Mouse (Mus musculus) cerebellum, adult 11-12 months (tissue): ENCODE measurements around the gene Asah2.
"Not testable (repeated sequence)": the region's sequence is repeated elsewhere in the genome, so short reads cannot be mapped to it uniquely, and the experiment has no call there.

Source experiments
- DNase-seq: peaks from one replicate; pipeline ENCODE4 v3.0.0; 2022

Asah2 gene

DNA sequence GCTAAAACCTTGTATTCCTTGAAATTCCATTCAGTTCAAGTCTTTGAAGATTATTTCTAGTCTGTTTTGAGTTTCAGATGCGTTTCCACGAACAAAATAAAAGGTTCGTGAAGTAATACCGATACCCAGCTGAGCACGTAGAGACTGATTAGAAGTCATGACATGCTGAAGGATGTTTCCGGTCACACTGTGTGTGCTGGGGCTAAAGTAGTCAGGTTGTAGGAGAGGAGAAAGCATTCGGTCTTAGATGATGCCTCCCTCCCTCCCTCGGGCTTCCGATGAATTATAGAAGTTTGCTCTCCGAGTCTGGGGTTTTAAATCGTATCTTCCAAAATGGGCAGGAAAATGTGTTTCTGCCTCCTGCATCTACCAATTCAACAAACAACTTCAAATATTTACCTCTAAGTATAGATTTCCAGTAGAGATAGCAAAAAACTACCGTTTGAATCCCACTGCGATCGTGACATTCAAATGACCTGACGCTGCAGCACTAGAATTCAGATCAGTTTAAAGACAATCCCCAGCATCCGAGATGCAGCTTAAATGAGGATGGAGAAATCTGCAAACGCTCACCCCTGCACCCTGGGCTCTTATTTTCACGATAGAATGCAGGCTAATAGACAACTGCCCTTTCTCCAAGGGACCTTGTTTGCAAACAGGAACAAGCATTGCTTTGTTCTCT is 5.6 kb downstream of the Asah2 start:
- no peak for DNase-seq

DNA sequence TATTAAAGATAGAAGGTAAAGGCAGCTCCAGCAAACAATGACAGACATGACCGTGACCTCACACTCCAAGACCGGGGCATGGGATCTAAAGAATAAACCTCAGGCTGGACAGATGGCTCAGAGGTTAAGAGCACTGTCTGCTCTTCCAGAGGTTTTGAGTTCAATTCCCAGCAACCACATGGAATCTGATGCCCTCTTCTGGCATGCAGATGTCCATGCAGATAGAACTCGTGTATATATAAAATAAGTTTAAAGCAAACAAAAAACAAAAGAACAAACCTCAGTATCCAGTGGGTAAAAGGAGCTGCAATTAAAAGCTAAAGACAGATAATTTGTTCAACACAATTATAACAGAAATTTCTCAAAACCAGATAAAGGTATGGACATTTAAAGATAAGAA is 9.4 kb downstream of the Asah2 start:
- DNase-seq, result no peak

DNA sequence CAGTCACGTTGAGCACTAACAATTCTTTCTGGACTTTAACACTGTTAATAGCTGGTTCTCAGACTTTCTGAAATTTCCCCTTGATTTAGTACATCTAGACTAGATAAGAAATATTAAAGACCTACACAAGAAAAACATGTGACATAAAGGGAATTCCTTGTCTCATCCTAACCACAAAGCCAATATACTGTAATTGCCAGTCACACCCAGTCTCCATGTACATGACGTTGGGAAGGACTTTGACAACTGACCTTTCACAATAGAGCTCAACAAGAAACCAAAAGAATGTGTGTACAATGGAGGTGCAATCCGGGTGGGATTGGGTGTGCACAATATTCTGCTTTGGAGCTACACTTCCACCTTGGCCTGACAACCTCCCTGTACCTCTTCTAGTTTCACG is 15.7 kb downstream of the Asah2 start:
- DNase-seq, result no peak

DNA sequence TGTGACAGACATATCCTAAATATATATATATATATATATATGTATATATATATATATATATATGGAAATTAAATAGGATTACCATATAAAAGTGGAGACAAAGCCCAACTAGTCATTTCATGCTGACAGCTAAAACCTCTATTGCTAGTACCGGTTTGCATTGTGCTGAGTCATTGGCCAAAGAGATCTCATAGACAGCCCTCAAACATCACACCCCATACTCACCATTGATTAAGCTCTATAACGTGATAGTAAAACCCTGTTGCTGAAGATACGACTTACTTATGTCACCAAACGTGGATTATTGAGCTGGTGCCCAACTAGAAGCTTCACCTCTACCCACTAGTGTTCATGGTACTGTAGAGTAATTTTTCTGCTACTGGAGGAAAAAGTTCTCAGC is 17.2 kb downstream of the Asah2 start:
- DNase-seq, result no peak

DNA sequence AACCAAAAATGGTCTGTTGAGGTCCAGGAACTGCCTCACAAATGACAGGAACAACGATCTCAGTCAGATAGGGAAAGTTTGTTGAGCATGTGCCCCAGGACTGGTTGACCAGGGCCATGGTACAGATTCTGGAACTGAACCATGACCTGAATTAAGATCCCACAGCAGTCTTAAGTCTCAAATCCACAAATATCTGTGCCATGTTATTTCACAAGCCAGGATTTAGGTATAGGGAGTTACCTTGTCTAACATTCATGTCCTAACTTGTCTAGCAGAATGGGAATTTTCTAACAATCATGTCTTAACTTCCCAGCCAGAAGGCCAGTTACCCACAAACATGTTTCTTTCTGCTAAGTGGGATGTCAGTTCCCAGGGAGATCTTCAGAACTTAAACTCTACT is 19.4 kb downstream of the Asah2 start:
- DNase-seq, result no peak

DNA sequence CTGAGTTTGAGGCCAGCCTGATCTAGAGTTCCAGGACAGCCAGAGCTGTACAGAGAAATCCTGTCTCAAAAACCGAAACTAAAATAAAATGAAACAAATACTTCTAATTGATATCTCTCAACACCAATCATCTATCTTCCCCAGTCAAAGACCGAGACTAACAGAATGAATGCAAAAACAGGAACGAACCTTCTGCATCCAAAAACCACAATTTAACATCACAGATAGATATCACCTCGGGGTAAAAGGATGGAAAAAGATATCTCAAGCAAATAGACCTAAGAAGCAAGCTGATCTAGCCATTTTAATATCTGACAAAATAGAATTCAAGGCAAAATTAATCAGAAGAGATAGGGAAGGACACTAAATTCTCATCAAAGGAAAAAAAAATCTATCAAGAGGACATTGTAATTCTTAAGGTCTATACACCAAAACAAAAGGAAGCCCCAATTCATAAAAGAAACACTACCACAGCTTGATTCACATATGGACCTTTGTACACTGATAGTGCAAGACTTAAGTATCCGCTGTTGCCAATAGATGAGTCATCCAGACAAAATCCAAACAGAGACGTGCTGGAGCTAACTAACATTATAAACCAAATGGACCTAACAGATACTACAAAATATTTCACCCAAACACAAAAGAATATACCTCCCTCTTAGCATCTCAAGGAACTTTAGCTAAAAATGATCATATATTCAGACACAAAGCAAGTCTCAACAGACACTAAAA is 20.1 kb downstream of the Asah2 start:
- no peak for DNase-seq

DNA sequence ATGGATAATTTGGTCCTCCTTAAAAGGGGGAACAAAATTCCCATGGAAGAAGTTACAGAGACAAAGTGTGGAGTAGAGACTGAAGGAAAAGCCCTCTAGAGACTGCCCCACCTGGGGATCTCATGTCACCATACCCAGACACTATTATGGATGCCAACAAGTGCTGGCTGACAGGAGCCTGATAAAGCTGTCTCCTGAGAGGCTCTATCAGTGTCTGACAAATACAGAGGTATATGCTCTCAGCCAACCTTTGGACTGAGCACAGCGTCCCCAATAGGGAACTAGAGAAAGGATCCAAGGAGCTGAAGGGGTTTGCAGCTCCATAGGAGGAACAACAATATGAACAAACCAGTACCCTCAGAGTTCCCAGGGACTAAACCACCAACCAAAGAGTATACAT is 23.2 kb downstream of the Asah2 start:
- DNase-seq, result not testable (repeated sequence)

DNA sequence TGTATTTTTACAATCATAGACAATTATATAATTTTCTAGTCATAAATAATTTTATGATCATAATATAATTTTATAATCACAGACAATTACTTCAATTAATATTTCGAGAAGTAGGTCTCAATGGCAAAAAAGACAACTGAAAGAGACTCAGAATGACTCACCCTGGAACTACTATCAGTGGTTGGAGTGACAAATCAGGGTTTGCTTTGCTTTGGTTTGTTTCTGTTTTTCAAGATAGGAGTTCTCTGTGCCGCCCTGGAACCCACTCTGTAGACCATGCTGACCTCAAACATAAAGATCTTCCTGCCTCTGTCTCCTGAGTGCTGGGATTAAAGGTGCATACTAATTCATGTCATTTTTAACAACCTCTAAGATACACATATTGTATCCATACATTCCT is 37.7 kb downstream of the Asah2 start:
- no peak for DNase-seq

DNA sequence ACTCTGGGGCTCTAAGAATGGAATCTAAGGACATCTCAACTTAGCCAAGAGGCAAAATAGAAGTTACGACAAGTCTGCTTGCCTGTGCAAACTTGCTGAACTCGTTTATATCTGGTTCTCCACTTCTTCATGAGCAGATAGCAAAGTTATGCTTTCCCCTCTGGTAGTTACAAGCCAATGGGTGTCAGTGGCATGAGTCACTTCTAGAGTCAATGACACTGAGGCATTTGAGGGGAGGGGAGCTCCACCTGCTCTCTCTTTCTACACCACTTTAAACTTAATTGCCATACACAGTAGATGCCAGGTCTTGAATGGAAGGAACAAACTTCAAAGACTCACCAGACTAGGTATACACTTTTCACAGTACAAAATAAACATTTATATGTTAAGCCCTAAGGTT is 38.4 kb downstream of the Asah2 start:
- no peak for DNase-seq

DNA sequence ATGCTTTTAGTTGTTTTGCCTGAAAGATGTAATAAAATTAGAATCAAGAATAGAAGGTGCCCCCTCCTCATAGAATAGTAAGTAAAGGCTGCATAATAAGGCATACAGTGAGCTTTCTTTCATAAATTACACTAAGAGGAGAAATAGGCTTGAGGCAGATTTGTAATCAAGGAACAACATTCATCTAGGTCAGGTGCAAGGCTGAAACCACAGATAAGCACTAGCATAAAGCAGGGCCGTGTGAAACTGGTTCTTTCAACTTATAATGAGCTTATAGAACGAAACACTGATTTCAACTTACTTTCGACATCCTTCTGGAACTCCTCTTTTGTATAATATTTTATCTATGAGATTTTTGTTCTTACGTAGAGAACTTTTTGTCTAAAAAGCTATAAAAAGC is 40.3 kb downstream of the Asah2 start:
- no peak for DNase-seq

DNA sequence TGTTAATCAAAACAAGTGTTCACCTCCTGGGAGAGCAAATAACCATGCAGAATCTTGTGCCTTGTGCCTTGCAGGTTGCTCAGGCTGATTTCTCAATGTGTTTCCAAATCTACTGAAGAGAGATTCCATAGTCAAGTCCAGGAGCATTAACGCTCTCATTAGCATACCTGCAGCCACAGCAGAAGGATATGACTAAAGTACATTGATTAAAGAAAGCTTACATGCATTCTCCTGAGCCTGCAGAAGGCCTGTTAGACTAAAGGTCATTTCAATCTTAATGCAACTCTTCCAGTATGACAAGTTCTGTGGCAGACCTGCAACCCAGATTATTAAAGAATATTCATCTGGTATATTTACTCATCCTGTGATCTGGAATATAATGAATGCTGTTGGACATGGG is 46.7 kb downstream of the Asah2 start:
- no peak for DNase-seq

DNA sequence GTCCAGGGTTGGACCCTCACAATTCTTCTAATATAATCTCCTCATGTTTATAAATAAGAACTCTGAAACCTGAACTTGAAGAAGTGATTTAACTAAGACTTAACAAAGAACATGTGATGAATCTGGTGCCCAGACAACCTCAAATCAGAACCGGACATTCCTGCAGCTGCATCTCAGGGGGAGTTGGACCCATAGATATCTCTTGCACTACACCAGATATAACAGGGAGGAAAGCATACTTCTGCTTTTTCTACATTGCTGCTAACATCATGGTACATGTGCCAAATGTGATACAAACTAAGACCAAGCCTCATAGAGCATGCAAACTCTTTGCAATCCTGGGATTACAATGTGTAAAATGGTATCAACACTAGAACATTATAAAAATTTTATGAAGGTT is 51.8 kb downstream of the Asah2 start:
- DNase-seq, result no peak

DNA sequence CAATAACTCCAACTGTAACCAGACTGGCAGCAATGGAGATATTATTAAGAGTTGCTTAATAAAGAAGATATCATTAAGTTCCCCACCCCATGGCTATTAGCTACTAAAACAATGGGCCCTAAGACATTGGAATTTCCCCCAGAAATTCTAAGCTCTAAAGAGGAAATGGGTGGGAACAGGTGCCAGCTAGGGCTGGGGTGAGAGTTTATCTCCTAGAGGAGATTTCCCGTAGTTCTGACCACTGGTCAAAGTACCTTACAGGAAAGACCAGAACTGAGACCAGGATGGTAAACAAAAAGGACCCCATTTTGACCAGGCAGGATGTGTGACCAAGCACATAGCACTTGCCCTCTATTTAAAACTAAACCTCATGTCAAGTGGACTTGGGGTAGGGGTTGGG is 52.3 kb downstream of the Asah2 start:
- no peak for DNase-seq

DNA sequence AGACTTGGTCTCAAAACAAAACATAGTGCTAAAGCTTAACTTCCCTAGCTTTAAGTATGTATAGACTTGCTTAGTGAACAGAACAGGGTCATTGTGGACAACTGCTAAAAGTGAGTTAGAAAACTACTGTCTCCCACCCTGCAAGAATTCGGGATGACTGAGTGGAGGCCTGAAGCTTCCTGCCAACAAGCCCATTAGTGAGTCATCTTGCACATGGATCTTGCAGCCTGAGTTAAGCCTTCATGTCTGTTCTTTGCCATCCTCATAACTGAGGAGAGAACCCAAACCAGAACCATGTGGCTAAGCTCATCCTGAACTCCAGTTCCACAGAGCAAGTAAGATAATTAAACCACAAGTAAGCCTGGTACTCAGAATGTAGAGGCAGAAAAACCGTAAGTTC is 56.8 kb downstream of the Asah2 start:
- no peak for DNase-seq

DNA sequence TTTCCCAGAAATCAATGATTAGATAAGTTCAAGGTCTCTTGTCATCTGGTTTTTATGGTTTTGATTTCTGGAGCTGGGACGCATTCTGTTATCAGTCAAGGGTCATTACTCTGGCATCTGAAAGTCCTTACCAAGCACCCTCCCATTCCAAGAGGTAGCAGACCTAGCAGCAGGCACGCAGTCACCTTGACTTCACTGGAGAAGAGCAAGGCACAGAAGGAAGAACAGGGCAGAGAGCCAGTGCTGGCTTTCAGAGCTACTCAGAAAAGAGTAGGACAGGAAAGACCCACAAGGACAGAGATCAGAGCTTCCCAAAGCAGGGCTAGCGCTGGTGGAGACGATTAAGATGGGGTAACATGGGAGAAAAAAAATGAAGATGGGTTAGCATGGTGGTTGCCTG is 75.1 kb downstream of the Asah2 start:
- no peak for DNase-seq

DNA sequence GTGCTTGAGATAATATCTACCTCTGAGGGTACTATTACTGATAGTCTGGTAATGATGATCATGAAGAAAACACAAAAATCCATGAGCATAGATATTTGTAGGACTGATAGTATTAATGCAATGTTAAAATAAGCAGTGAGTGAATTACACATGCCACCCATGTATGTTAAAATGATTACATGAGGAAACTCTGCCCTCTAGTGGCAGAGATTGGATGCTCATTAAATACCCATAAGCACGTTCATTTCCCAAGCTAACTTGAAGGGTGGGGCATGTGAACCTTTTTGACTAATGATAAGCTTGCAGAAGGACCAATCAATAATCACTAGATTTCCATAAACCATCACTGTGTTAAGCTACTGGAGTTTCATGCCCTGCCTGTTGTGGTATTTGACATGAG is 77.6 kb downstream of the Asah2 start:
- DNase-seq, result no peak

DNA sequence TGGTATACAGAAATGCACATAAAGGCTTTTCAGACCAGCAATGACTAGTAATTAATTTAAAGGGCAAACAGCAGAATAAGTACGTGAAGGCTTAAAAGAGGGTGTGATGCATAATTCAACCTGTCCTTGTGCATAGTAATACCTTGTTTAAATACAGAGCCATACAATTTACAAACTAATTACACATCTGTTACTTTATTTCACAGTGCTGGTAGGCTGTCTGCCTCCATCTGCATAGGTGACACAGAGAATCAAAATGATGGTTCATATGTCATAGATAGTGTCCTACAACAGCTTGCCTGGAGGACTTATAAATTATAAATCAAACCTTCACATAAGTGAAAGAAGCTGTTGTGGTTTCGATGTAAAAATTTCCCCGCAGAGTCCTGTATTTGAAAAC is 82.6 kb downstream of the Asah2 start:
- DNase-seq, result no peak

DNA sequence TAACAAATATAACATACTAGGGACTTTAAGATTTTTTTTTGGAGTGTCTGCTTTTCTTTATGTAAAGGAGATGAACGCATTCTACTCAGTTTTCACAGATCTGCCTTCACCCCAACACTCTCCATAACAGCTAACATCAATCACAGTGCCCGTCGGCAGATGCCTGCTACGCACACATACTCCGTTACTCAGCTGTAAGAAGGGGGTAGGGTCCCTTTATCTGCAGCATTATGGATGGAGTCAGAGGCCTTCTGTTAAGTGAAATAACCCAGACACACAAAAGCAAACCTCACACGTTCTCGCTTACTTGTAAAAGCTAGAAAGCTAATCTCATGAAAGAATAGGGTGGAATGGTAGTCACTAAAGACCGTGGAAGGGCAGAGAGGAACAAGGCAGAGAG is 88.3 kb downstream of the Asah2 start:
- no peak for DNase-seq

DNA sequence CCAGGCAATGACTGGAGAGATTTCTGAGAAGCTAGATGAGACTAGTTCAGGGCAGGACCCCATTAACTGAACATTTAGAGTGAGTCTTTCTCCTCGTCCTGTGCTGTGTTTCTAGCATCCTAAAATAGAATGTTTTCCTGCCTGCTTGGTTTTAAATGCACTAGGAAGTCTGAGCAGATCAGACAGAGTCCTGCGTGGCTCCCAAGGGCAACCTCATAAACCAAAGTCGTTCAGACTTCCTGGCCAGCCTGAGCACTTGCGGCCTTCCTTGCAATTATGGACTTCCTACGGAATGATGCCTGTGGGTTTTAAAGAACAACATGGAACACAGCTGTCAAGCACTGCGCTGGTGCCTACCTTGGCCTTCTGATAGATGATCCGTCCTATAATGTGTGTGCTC is 89.4 kb downstream of the Asah2 start:
- no peak for DNase-seq

DNA sequence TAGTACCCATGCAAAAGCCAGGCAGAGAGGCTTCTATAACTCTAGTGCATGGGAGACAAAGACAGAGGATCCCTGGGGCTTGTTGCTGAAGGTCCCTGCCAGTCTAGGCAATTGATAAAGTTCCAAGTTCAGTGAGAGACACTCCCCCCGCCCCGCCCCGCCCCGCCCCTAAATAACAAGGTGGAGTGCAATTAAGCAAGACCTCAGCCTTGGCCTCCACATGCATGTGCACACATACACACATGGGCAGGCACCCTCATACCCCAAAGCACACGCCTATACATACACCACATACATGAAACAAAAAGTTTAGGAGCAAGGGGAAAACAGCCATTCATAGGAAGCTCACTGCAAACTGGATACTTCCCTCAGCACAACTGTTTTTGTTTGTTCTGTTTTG is 90.0 kb downstream of the Asah2 start:
- no peak for DNase-seq

DNA sequence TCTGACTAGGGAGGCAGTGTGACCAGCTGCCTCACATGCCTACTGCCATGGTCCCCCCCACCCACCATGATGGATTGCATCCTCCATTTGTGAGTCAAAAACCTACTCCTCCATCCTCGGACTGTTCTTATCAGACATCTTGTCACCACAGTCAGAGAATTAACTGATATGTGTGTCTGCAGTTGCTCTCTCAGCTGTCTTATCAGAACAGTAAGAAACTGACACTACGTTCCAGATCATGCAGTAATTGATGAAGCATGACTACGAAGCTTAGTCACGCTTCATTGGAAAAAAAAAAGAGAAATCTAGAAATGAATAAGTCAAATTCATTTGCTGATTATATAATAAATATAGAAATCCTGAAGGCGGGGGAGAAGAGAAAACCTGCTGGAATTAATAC is 105.4 kb downstream of the Asah2 start:
- DNase-seq, result no peak

DNA sequence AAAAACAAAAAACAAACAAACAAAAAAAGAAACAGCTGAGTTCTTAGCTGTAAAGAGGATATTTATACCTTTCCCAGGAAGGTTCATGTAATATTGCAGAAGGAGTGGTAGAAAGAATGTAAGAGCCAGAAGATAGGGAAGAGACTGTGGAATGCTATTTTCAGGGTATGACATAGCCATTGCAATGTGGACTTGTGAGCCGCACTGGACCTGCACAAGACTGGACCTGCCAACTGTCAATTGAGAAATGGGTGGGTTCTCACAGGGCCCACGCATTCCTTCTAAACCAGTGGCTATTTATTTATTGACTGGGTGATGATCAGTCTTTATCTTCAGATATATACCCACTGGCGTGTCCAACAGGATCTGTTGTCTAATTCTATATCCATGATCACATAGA is 111.1 kb downstream of the Asah2 start:
- no peak for DNase-seq

DNA sequence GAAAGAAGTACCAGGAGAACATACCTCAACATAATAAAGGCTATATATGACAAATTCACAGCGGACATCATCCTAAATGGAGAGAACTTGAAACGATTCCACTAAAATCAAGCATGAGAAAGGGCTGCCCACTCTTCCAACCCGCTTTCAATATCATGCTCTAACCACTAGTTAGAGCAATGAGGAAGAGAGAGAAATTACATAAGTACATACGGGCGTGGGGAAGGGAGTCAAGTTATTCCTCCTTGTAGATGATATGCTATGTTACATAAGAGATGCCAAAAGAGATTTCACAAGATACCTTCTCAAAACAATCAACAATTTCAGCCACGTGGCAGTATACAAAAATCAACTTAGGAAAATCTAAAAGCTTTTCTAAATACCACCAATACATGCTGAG is 117.0 kb downstream of the Asah2 start:
- no peak for DNase-seq

DNA sequence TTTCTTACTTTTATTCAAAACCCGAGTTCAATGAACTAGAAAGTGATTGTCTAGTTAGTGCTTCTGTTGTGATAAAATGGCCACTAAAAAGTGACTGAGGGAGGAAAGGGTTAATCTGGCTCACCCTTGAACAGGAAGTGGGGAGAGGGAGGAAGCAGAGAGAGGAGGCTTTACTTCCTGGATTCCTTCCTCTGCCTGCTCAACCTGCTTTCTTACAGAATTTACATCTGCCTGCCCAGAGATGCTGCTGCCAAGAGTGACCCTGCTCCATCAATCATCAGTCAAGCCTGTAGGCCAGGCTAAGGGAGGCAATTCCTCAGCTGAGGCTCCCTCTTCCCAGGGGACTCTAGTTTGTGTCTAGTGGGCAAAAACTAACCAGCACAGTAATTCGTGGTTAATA is 132.1 kb downstream of the Asah2 start:
- DNase-seq, result no peak

DNA sequence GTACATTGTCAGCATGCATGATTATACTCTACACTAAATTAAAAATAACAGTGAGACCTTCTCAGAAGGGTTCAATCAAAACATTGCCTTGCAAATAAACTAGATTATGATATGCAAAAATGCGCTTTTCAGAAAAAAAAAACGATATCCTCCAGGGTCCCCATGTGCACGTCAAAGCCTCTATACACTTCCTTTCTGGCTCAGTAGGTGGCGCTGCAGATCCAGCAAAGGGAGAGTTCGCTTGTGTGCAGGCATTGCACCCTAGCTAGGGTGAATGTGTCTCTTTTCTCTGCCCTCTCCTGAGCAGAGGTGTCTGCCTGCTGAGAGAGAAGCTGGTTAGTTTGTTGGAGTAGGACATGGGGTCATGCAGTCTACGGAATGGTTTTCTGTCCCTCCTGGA is 136.0 kb downstream of the Asah2 start:
- DNase-seq, result peak; percentile 37
